Mouse (Mus musculus) kidney, embryonic 16.5 days (tissue): Measurements from ENCODE around the gene St6galnac6. TPM values are rescaled to one million over a fixed set of nuclear protein-coding genes. Genes with fewer than 3 reads are reported as not detected.

Source experiments
- ATAC-seq: fragments of 200-750 bp; cut with Nextera tagmentation; 2 replicates; pipeline ENCODE4 v1.8.0; 2017; ENCODE audit warnings: moderate TSS enrichment; ENCODE audit not compliant: low FRiP score, low TSS enrichment
- H3K27ac ChIP-seq: fragments of 300-500 bp; sonication (generic); 2 replicates; pipeline ENCODE4 v1.5.1; 2014; ENCODE audit warnings: low read length
- H3K27me3 ChIP-seq: fragments of 300-500 bp; sonication (generic); 2 replicates; pipeline ENCODE4 v1.6.1; 2014; ENCODE audit warnings: low read length, control low read depth, mixed read lengths; ENCODE audit not compliant: insufficient read depth
- H3K36me3 ChIP-seq: fragments of 300-500 bp; sonication (generic); 2 replicates; pipeline ENCODE4 v1.6.1; 2014; ENCODE audit warnings: low read length, control low read depth, mixed read lengths; ENCODE audit not compliant: insufficient read depth
- H3K4me1 ChIP-seq: fragments of 300-500 bp; sonication (generic); 2 replicates; pipeline ENCODE4 v1.6.1; 2014; ENCODE audit warnings: low read length, control low read depth, mixed read lengths; ENCODE audit not compliant: insufficient read depth
- H3K4me2 ChIP-seq: fragments of 300-500 bp; sonication (generic); replicated peaks from 2 replicates; pipeline ENCODE4 v1.6.1; 2014; ENCODE audit warnings: low read depth, low read length
- H3K4me3 ChIP-seq: fragments of 300-500 bp; sonication (generic); 2 replicates; pipeline ENCODE4 v1.5.1; 2014; ENCODE audit warnings: mild to moderate bottlenecking, low read length
- H3K9ac ChIP-seq: fragments of 300-500 bp; sonication (generic); replicated peaks from 2 replicates; pipeline ENCODE4 v1.6.1; 2014; ENCODE audit warnings: low read length
- H3K9me3 ChIP-seq: fragments of 300-500 bp; sonication (generic); 2 replicates; pipeline ENCODE4 v1.6.1; 2016; ENCODE audit warnings: low read length, control low read depth
- WGBS: fragments of 180-500 bp; shearing (Covaris S2); extraction: QIAGEN DNeasy Blood & Tissue Kit; methylation state at CpG from one replicate; pipeline ENCODE4 v1.1.7; 2014; 5-methylcytosine and 5-hydroxymethylcytosine counted together
- polyA plus RNA-seq: library from polyadenylated mRNA; unstranded; fragments of >200 nt; fragmentation: Nextera tagmentation; extraction: Ambion mirVana; gene quantifications from 2 replicates; pipeline ENCODE4 v1.2.1, GENCODE M21; 2015

Gene St6galnac6
- polyA plus RNA-seq, 1 experiment from 2014 or later, result 18.5 TPM

DNA sequence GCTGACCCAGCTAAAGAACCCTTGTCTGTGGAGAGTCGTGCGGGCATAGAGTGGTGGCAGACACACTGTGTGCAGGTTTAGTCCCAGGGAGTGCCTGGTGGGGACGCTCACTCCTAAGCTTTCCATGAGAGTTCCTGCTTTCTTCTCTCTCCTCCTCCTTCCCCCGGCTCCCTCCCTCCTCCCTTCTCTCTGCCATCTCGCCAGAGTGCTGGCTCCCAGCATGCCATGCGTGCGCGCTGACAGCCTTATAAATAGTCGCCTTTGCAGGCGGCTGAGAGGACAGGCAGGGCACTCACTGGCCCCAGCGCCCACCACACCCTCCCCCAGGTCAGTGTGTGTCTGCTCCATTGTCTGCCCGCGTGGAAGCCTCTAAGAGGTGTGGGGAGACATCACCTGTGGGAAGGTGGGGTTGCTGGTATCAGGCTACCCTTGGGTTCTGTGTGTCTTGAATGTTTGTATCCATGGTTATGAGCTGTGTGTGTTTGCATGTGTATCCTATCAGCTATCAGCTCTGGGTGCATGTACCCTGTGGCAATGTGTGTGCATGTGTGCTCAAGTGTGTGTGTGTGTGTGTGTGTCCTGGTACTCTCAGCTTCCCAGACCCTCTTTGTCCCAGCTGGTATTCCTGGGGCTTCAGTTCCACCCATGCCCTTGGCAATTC is 25.8 kb downstream of the St6galnac6 start:
- ATAC-seq, result peak; percentile 16
- Histone ChIP-seq H3K4me1 (peaks cover 74% of the 10 kb centered on the region), H3K4me2 (peak overlapping the region; percentile 53), H3K36me3 (no peaks in the 10 kb centered on the region), H3K9ac (peak overlapping the region; percentile 45), H3K9me3 (no peaks in the 10 kb centered on the region), H3K27me3 (no peaks in the 10 kb centered on the region), H3K4me3 (peak overlapping the region; percentile 25), H3K27ac (peak overlapping the region; percentile 57)
- 4% methylated on average over 13 of the region's 13 CpGs for WGBS

DNA sequence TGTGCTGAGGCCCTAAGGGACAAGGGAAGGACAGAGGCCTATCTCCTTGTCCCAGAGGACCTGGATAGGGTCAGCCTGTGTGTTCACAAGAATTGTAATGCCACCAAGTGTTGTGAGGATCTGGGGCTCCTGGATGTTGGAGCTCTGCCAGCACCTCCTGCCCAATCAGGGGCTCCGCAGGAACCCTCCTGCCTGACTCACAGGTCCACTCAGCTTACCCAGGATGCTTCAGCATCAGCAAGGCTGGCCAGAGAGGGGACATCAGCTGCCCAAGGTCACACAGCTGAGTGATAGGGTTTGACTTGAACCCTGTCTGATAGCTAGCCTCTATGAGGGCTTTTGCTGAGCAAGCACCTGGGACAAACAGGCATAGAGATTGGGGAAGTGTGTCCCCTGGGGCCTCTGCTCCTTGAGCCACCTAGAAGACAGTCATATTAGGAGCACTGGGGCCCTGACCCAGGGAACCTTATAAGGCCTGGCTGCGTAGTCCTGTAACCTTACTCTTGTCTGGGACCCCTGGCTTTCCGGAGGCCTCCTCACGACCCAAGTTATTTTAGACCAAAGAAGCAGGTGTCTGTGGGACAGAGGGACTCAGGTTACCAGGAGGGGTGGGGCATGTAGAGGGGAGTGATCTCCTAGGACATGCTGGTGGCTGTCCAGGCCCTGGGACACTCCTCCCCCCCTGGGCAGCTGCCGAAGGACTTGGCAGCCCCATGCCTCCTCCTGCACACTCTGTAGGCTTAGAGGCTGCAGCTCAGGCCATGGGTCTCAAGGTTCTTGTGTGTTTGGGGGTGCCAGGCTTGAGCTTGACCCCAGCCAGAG is 26.6 kb downstream of the St6galnac6 start:
- Histone ChIP-seq H3K27me3 (no peaks in the 10 kb centered on the region), H3K9ac (peak overlapping the region; percentile 53), H3K4me2 (peak overlapping the region; percentile 53; the same call in 1 of the 2 replicates), H3K4me3 (peak overlapping the region; percentile 25), H3K9me3 (no peaks in the 10 kb centered on the region), H3K27ac (peak overlapping the region; percentile 57), H3K36me3 (no peaks in the 10 kb centered on the region), H3K4me1 (peaks cover 67% of the 10 kb centered on the region)
- WGBS, result 26% methylated on average over 5 of the region's 5 CpGs
- ATAC-seq, result peak; percentile 46

DNA sequence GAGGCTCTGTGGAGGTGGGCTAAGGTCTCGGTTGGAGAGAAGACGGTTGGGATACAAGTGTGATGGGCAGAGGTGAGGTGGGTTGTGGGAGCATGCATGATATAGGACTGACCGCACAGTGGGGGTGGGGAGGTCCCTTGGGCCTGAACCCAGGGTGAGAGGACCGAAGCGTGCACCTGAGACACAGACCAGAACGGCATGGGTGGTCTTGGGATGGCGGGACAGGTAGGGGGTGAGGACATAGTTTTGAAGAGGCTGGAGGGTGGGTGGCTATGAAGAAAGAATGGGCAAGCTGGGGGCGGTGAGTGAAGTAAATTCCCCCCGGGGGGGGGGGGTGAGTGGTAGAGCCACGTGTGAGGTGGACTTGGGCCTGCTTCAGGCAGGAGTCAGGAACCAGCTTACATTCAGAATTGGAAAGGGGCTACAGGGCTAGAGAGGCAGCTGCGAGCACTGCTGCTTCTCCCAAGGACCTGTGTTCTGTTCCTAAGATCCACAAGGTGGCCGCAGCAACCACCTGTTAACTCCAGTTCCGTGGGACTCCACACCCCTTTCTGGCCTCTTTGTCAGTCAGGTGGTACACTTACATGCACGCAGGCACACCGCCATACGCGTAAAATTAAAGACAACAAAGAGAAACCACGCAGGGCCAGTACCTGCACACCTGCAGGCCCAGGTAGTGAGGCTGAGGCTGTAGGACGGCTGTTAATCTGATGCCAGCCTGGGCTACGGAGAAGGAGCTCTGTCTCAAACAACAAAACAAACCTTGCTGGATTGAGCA is 27.9 kb downstream of the St6galnac6 start:
- Histone ChIP-seq H3K9me3 (no peaks in the 10 kb centered on the region), H3K27ac (peak overlapping the region; percentile 8; the same call in 1 of the 2 replicates), H3K4me2 (no peak overlapping the region), H3K4me1 (peaks cover 58% of the 10 kb centered on the region), H3K4me3 (no peak overlapping the region), H3K9ac (0 out of 2 replicates have a peak overlapping the region, but pooled peaks have one; percentile 22), H3K36me3 (no peaks in the 10 kb centered on the region), H3K27me3 (no peaks in the 10 kb centered on the region)
- ATAC-seq, result no peak
- 64% methylated on average over 20 of the region's 20 CpGs for WGBS

DNA sequence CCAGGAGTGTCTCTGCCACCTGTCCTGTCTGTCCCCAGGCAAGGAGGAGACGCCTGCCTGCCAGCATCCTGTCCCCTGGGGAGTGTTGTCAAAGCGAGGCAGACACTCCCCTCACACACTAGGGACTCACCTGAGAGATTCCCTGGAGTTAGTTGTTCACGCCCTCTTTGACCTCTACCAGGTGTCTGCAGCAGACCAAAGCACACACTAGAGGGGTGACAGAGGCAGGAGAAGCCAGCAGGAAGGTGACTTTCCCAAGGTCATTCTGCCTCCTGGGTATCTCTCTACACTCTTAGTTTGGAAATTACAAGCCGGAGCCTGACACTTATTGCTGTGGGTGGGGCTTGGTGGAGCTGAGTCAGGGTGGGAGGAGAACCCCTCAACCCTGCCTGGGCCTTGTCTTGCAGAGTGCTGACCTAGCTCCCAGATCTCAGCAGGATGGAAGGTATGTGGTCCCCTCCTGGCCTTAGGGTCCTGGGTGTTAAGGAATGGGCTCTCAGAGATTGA is 28.6 kb downstream of the St6galnac6 start:
- Histone ChIP-seq H3K27me3 (no peaks in the 10 kb centered on the region), H3K4me2 (0 out of 2 replicates have a peak overlapping the region, but pooled peaks have one; percentile 1), H3K4me1 (peaks cover 58% of the 10 kb centered on the region), H3K27ac (peak overlapping the region; percentile 43; the same call in 1 of the 2 replicates), H3K9ac (0 out of 2 replicates have a peak overlapping the region, but pooled peaks have one; percentile 26), H3K9me3 (no peaks in the 10 kb centered on the region), H3K36me3 (no peaks in the 10 kb centered on the region), H3K4me3 (no peak overlapping the region)
- WGBS, result 62% methylated on average over 4 of the region's 4 CpGs
- no peak for ATAC-seq

GRCm38 (mm10) chr2:32628729-32629128 is 29.2 kb downstream of the St6galnac6 start:
- Histone ChIP-seq H3K9ac (peak overlapping the region; percentile 28; the same call in 1 of the 2 replicates), H3K4me1 (peaks cover 61% of the 10 kb centered on the region), H3K9me3 (no peaks in the 10 kb centered on the region), H3K36me3 (no peaks in the 10 kb centered on the region), H3K4me2 (peak overlapping the region; percentile 1; the same call in 1 of the 2 replicates), H3K27me3 (no peaks in the 10 kb centered on the region), H3K4me3 (no peak overlapping the region), H3K27ac (peak overlapping the region; percentile 43)
- 45% methylated on average over 5 of the region's 5 CpGs for WGBS
- ATAC-seq, result no peak

- Histone ChIP-seq H3K4me2 (0 out of 2 replicates have a peak overlapping the region, but pooled peaks have one; percentile 1), H3K27me3 (no peaks in the 10 kb centered on the region)
- 50% methylated on average over 9 of the region's 9 CpGs for WGBS
Measured at GRCm38 (mm10) chr2:32629276-32629976, 29.9 kb downstream of the St6galnac6 start.

DNA sequence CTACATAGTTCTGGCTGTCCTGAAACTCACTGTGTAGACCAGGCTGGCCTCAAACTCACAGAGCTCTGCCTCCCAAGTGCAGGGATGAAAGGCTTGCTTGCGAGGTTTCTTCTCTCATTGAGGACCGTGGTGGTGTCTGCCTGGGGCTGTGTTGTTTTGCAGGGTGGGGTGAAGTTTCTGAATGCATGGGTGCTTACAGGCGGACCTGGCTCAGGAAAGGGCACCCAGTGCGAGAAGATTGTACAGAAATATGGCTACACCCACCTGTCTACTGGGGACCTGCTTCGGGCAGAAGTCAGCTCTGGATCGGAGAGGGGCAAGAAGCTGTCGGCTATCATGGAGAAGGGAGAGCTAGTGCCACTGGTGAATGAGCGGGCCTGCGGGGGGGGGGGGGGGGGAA is 30.5 kb downstream of the St6galnac6 start:
- no peak for ATAC-seq
- Histone ChIP-seq H3K4me3 (no peak overlapping the region), H3K9ac (no peak overlapping the region), H3K36me3 (no peaks in the 10 kb centered on the region), H3K4me1 (peaks cover 57% of the 10 kb centered on the region), H3K4me2 (no peak overlapping the region), H3K9me3 (no peaks in the 10 kb centered on the region), H3K27me3 (no peaks in the 10 kb centered on the region), H3K27ac (no peak overlapping the region)
- WGBS, result 76% methylated on average over 9 of the region's 9 CpGs

More at GRCm38 (mm10) chr2:32629276-32629976, 29.9 kb downstream of the St6galnac6 start:
- Histone ChIP-seq H3K4me3 (no peak overlapping the region), H3K9me3 (no peaks in the 10 kb centered on the region), H3K4me1 (peaks cover 61% of the 10 kb centered on the region), H3K9ac (peak overlapping the region; percentile 28; the same call in 1 of the 2 replicates), H3K36me3 (no peaks in the 10 kb centered on the region), H3K27ac (peak overlapping the region; percentile 0; the same call in 1 of the 2 replicates)
- ATAC-seq, result peak; percentile 14; the same call in 1 of the 2 replicates

DNA sequence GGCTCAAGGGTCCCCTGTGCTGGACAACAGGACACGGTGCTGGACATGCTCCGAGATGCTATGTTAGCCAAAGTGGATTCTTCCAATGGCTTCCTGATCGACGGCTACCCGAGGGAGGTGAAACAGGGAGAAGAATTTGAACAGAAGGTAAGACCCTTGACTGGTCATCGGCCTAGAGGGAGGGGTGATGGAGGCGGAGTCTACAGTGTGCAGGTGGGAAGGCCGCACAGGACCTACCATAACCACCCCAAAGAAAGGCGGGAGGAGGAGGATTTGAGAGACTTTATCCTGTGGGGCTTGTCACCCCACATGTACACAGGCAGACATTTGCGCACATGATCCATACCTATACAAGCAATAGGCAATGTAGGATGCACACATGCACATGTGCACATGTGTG is 31.5 kb downstream of the St6galnac6 start:
- H3K27ac ChIP-seq, result no peak overlapping the region
- no peaks in the 10 kb centered on the region for H3K27me3 ChIP-seq
- H3K36me3 ChIP-seq, result no peaks in the 10 kb centered on the region
- H3K4me3 ChIP-seq, result no peak overlapping the region
- H3K4me1 ChIP-seq, result peaks cover 48% of the 10 kb centered on the region
- no peak overlapping the region for H3K9ac ChIP-seq
- H3K9me3 ChIP-seq, result no peaks in the 10 kb centered on the region
- no peak for ATAC-seq
- no peak overlapping the region for H3K4me2 ChIP-seq
- WGBS, result 84% methylated on average over 10 of the region's 10 CpGs
